Mouse (Mus musculus) midbrain, embryonic 10.5 days (tissue): ENCODE data around the gene Trpc7. TPM values are rescaled to one million over a fixed set of nuclear protein-coding genes. Genes with fewer than 3 reads are reported as not detected.

Experiments
- DNase-seq: peaks from one replicate; pipeline ENCODE4 v3.0.0-alpha.2; 2017; ENCODE audit warnings: low spot score
- H3K27ac ChIP-seq: fragments of 300-500 bp; sonication (generic); replicated peaks from 2 replicates; pipeline ENCODE4 v1.5.1; 2016; ENCODE audit warnings: mild to moderate bottlenecking
- H3K27me3 ChIP-seq: fragments of 300-500 bp; sonication (generic); 2 replicates; pipeline ENCODE4 v1.6.1; 2016; ENCODE audit warnings: low read depth, mild to moderate bottlenecking; ENCODE audit not compliant: poor library complexity, severe bottlenecking
- H3K36me3 ChIP-seq: fragments of 300-500 bp; sonication (generic); 2 replicates; pipeline ENCODE4 v1.6.1; 2016; ENCODE audit warnings: mild to moderate bottlenecking, moderate library complexity
- H3K4me1 ChIP-seq: fragments of 300-500 bp; sonication (generic); 2 replicates; pipeline ENCODE4 v1.6.1; 2016
- H3K4me3 ChIP-seq: fragments of 300-500 bp; sonication (generic); 2 replicates; pipeline ENCODE4 v1.5.1; 2016; ENCODE audit warnings: mild to moderate bottlenecking, moderate library complexity
- H3K9me3 ChIP-seq: fragments of 300-500 bp; sonication (generic); replicated peaks from 2 replicates; pipeline ENCODE4 v1.6.1; 2016; ENCODE audit warnings: mild to moderate bottlenecking
- WGBS: fragments of 180-500 bp; shearing (Covaris S2); methylation state at CpG from one replicate; pipeline ENCODE4 v1.1.7; 2016; 5-methylcytosine and 5-hydroxymethylcytosine counted together
- polyA plus RNA-seq: library from polyadenylated mRNA; unstranded; fragments of >200 nt; fragmentation: Nextera tagmentation; extraction: Ambion mirVana; gene quantifications from 2 replicates; pipeline ENCODE4 v1.2.1, GENCODE M21; 2016

Gene Trpc7
- polyA plus RNA-seq, 1 experiment from 2014 or later: not detected

DNA sequence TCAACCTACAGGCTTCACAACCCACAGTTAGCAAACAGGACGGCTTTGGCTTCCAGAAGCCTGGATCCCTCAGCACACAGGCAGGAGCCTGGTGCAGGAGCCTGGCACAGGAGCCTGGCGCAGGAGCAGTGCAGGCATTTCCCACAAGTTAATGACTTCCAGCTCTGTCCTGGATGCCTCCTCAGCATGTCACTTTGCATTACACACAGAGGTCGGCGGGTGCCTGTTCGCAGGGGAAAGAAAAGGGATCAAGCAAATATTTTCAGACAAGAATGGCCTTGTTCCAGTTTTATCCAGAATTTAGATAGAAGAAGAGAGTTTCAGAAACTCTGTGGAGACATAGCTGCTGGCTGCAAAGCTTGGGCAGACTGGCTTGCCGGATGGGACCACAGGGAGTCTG, 33.8 kb downstream of the Trpc7 start:
- WGBS: 55% methylated on average over 6 of the region's 6 CpGs
- H3K9me3 ChIP-seq: no peaks in the 10 kb centered on the region
- H3K36me3 ChIP-seq: no peaks in the 10 kb centered on the region
- H3K27ac ChIP-seq: no peak overlapping the region
- no peak for DNase-seq
- peaks cover 13% of the 10 kb centered on the region for H3K4me1 ChIP-seq
- H3K4me3 ChIP-seq: no peak overlapping the region
- no peaks in the 10 kb centered on the region for H3K27me3 ChIP-seq

DNA sequence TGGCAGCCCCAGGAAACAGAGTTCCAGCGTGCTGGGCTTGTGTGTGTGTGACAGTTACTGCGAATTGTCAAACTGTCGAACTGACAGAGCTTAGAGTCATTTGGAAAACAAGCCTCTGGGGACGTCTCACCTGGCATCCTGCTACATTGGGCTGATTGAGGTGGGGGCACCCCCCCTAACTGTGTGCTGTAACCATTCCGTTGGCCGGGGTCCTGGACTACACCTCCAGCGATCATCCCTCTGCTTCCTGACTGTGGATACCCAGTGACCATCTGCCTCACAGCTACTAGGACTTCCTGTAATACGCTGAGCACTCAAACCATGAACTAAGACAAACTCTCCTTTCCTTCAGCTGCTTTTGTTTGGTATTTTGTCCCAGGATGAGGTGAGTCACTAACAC, 41.3 kb downstream of the Trpc7 start:
- DNase-seq: no peak
- H3K9me3 ChIP-seq: no peaks in the 10 kb centered on the region
- H3K4me1 ChIP-seq: peaks cover 5% of the 10 kb centered on the region
- no peaks in the 10 kb centered on the region for H3K27me3 ChIP-seq
- H3K4me3 ChIP-seq: no peak overlapping the region
- H3K27ac ChIP-seq: no peak overlapping the region
- H3K36me3 ChIP-seq: no peaks in the 10 kb centered on the region
- WGBS: 78% methylated on average over 8 of the region's 8 CpGs

DNA sequence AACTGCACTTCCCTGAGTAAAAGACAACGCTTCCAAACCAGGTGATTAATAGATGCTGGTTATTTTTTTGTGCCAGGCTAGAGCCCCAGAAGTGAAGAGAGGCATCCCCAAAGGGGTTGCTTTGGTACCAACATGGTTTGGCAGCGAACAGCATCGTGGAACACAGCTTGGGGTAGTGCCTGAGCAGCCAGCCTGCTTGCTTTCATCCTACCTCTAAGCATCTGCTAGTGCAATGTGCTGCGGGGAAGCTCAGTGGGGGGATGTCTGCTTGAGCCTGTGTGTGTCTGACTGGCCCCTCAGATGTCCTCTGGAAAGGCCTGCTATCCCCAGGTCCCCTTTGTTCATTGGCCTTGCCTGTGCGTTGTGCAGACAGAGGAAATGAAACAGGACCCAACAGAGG, 42.4 kb downstream of the Trpc7 start:
- DNase-seq: no peak
- H3K27ac ChIP-seq: 0 out of 2 replicates have a peak overlapping the region, but pooled peaks have one; percentile 10
- no peaks in the 10 kb centered on the region for H3K36me3 ChIP-seq
- H3K4me3 ChIP-seq: no peak overlapping the region
- WGBS: 52% methylated on average over 5 of the region's 5 CpGs
- no peaks in the 10 kb centered on the region for H3K9me3 ChIP-seq
- H3K4me1 ChIP-seq: peaks cover 5% of the 10 kb centered on the region
- H3K27me3 ChIP-seq: no peaks in the 10 kb centered on the region

GRCm38 (mm10) chr13:56845866-56846265, 49.9 kb downstream of the Trpc7 start:
- Histone ChIP-seq H3K9me3 (no peaks in the 10 kb centered on the region), H3K4me3 (no peak overlapping the region), H3K4me1 (no peaks in the 10 kb centered on the region), H3K27ac (no peak overlapping the region), H3K27me3 (no peaks in the 10 kb centered on the region), H3K36me3 (no peaks in the 10 kb centered on the region)
- no peak for DNase-seq
- WGBS: 91% methylated on average over 3 of the region's 3 CpGs

GRCm38 (mm10) chr13:56815471-56815870, 80.3 kb downstream of the Trpc7 start:
- H3K27me3 ChIP-seq: no peaks in the 10 kb centered on the region
- H3K36me3 ChIP-seq: no peaks in the 10 kb centered on the region
- H3K4me1 ChIP-seq: peaks cover 4% of the 10 kb centered on the region; the same call in 1 of the 2 replicates
- no peak overlapping the region for H3K4me3 ChIP-seq
- no peak for DNase-seq
- H3K27ac ChIP-seq: no peak overlapping the region
- H3K9me3 ChIP-seq: no peaks in the 10 kb centered on the region
- 92% methylated on average over 12 of the region's 12 CpGs for WGBS

GRCm38 (mm10) chr13:56806776-56807490, 88.9 kb downstream of the Trpc7 start:
- Histone ChIP-seq H3K4me1 (peaks cover 5% of the 10 kb centered on the region), H3K36me3 (no peaks in the 10 kb centered on the region), H3K27me3 (peaks cover 13% of the 10 kb centered on the region), H3K9me3 (no peaks in the 10 kb centered on the region), H3K4me3 (peak overlapping the region; percentile 43), H3K27ac (peak overlapping the region; percentile 34; the same call in 1 of the 2 replicates)
- peak; percentile 87 for DNase-seq
- WGBS: 12% methylated on average over 27 of the region's 27 CpGs

- WGBS: 90% methylated on average over 3 of the region's 3 CpGs
- peaks cover 13% of the 10 kb centered on the region for H3K27me3 ChIP-seq
- H3K36me3 ChIP-seq: no peaks in the 10 kb centered on the region
- H3K9me3 ChIP-seq: no peaks in the 10 kb centered on the region
- H3K4me3 ChIP-seq: no peak overlapping the region
- no peak for DNase-seq
- H3K4me1 ChIP-seq: peaks cover 5% of the 10 kb centered on the region
- H3K27ac ChIP-seq: no peak overlapping the region
These were observed 90.7 kb downstream of the Trpc7 start for GRCm38 (mm10) chr13:56805131-56805530.

GRCm38 (mm10) chr13:56797459-56797858, 98.3 kb downstream of the Trpc7 start:
- Histone ChIP-seq H3K4me3 (no peak overlapping the region), H3K9me3 (no peaks in the 10 kb centered on the region), H3K36me3 (no peaks in the 10 kb centered on the region), H3K27ac (no peak overlapping the region), H3K27me3 (peaks cover 11% of the 10 kb centered on the region; the same call in 1 of the 2 replicates), H3K4me1 (peaks cover 12% of the 10 kb centered on the region)
- 90% methylated on average over 7 of the region's 7 CpGs for WGBS
- DNase-seq: no peak

DNA sequence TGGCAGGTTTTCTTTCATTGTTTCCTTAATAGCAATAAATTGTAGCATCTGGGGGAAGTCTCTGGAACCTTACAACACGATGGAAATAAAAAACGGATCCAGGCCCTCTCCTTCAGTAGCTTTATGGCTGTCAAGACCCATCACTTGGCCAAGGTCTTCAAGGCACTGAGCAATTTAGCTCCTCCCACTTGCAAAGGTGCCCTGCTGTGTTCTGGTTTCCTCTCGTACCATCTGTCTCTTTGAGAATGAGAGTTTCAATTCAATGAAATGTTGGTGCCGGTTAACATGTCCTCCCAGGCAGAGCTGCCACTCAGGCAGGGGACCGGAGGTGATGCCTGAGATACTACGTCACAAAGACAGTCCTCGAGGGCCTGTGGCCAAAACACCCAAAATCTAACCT, 100.3 kb downstream of the Trpc7 start:
- WGBS: 88% methylated on average over 7 of the region's 7 CpGs
- DNase-seq: no peak
- H3K4me1 ChIP-seq: peaks cover 21% of the 10 kb centered on the region
- no peaks in the 10 kb centered on the region for H3K36me3 ChIP-seq
- peaks cover 11% of the 10 kb centered on the region; the same call in 1 of the 2 replicates for H3K27me3 ChIP-seq
- H3K9me3 ChIP-seq: no peaks in the 10 kb centered on the region
- H3K27ac ChIP-seq: no peak overlapping the region
- no peak overlapping the region for H3K4me3 ChIP-seq

DNA sequence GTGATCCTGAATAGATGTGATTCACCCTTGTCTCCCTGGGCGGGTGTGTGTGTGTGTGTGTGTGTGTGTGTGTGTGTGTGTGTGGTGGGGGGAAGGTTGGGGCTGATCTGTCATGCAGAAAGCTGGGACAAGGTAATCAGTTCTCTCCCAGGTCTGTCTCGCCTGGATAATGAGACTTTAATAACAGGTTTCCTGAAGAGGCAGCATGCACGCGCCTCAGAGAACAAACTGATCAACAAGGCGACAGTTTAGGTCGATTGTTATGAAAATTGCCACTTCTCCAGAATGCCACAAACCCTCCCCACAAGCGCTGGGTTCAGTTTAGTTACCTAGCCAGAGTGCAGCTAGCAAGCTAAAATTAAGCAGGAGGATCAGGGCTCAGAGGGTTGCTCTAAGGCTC, 101.4 kb downstream of the Trpc7 start:
- 0 out of 2 replicates have a peak overlapping the region, but pooled peaks have one; percentile 17 for H3K27ac ChIP-seq

DNA sequence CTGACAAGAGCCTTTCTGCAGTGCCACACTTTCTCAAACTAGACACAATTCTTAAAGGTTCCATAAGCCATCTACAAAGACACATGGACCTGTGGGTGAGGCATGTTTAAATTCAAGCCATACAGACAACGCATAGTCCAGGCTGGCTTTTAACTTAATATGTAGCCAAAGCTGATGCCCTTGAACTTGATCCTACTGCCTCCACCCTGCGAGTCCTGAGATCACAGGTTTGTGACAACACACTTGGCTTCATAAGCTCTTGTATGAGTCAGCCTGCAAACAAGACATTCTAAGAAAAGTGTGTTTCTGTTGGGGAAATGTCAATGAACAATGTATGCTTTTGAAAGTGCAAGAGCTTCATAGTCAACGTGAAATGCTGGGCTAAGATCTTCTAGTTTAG, 102.9 kb downstream of the Trpc7 start:
- Histone ChIP-seq H3K4me3 (no peak overlapping the region), H3K4me1 (peaks cover 21% of the 10 kb centered on the region), H3K27ac (no peak overlapping the region), H3K27me3 (peaks cover 8% of the 10 kb centered on the region; the same call in 1 of the 2 replicates), H3K9me3 (no peaks in the 10 kb centered on the region), H3K36me3 (no peaks in the 10 kb centered on the region)
- no peak for DNase-seq
- WGBS: 86% methylated on average over 3 of the region's 3 CpGs

More for the DNA sequence above, 101.4 kb downstream of the Trpc7 start:
- H3K9me3 ChIP-seq: no peaks in the 10 kb centered on the region
- H3K36me3 ChIP-seq: no peaks in the 10 kb centered on the region
- H3K4me3 ChIP-seq: no peak overlapping the region
- no peak for DNase-seq
- H3K27me3 ChIP-seq: peaks cover 8% of the 10 kb centered on the region; the same call in 1 of the 2 replicates
- peaks cover 21% of the 10 kb centered on the region for H3K4me1 ChIP-seq
- 55% methylated on average over 7 of the region's 7 CpGs for WGBS

DNA sequence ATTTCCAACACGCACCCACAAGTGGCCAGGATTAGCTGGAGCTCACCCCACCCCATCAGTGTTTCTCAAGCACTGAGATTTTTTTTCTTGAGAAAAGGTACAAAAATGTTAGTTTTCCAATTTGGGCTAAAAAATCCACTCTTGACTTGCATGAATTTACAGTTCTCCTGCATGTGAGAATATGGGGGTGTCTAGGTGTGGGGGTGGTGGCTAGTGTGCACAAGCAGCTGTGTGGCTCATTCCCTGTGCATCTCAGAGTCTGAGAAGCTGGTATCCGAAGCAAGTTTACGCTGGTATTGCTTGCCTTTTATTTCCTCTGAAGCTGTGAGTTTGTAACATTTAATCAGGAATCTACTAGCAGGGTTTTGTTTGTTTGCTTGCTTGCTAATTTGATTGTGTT, 105.1 kb downstream of the Trpc7 start:
- H3K4me3 ChIP-seq: no peak overlapping the region
- no peaks in the 10 kb centered on the region; the same call in 1 of the 2 replicates for H3K27me3 ChIP-seq
- no peaks in the 10 kb centered on the region for H3K9me3 ChIP-seq
- H3K27ac ChIP-seq: no peak overlapping the region
- no peak for DNase-seq
- peaks cover 21% of the 10 kb centered on the region for H3K4me1 ChIP-seq
- WGBS: 85% methylated on average over 3 of the region's 3 CpGs
- no peaks in the 10 kb centered on the region for H3K36me3 ChIP-seq

DNA sequence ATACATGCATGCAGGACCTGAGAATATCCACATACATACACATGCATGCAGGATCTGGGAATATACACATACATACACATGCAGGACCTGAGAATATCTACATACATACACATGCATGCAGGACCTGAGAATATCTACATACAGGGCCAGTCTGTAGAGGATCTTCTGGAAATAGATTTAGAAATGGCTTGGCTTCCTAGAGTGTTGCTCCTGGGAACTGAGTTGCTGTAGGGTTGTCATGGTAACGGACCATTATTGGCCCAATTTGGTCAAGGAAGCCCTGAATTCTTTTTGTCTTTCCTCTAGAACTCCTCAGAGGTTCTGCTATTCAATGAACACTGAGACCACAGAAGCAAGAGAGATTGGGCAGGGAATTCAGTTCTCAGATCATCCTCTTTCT, 113.2 kb downstream of the Trpc7 start:
- Histone ChIP-seq H3K27me3 (peaks cover 4% of the 10 kb centered on the region; the same call in 1 of the 2 replicates), H3K36me3 (no peaks in the 10 kb centered on the region), H3K4me1 (peaks cover 13% of the 10 kb centered on the region), H3K4me3 (no peak overlapping the region), H3K27ac (no peak overlapping the region), H3K9me3 (peaks cover 4% of the 10 kb centered on the region; the same call in 1 of the 2 replicates)
- WGBS: 86% methylated on average over 1 of the region's 1 CpGs
- no peak for DNase-seq
